Mouse (Mus musculus) kidney, postnatal 25 days (tissue): ENCODE data around the gene Chac2.
"Not testable (repeated sequence)": the region's sequence is repeated elsewhere in the genome, so short reads cannot be mapped to it uniquely, and the experiment has no call there.

Experiments used
- DNase-seq, 2 experiments: peaks; one replicate each; pipeline ENCODE4 v3.0.0; 2021; ENCODE audit warnings: mixed read lengths in 2 of 2

Gene Chac2

DNA sequence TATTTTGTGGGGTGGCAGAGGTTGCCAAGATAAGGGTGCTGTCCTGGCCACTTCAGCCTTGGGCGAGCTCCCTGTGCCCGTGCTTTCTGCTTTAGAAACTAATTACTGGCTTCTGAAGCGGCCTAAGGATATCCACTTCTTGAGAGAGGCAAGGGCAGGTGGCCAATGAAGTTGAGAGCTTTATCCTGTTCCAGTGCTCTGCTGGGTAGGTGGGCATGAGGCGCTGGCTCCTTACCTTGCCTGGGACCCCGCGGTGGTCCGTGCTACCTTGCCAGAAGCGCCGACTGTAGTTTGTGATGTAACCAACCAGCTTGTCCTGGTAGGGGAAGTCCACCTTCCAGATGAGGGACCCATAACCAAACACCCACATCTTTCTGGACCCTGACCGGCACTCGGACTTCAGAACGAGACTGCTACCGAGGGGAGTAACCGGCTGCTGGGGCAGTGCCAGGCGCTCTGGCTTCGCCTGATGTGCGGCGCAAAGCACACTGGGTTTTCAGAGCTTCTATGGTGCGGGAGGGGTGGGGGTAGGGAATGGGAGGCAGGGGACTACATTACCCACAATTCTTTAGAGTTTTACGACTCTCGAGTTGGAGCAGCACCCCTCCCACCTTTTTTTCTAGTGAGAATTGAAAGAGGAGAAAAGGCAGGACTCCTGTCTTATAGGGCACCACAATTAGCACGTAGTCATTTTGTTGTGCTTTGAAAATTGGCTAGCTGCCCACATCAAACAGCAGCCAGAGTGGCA, at the start of gene Chac2:
Chac2 (minus strand) TSS at position 474 of the 748 bp plus-strand sequence.
- DNase-seq, result peak; percentile 95 to 98

GRCm38 (mm10) chr11:31034958-31035357, 48.8 kb upstream of the Chac2 start:
- DNase-seq, result peak in 1 of 2 experiments; percentile 33

DNA sequence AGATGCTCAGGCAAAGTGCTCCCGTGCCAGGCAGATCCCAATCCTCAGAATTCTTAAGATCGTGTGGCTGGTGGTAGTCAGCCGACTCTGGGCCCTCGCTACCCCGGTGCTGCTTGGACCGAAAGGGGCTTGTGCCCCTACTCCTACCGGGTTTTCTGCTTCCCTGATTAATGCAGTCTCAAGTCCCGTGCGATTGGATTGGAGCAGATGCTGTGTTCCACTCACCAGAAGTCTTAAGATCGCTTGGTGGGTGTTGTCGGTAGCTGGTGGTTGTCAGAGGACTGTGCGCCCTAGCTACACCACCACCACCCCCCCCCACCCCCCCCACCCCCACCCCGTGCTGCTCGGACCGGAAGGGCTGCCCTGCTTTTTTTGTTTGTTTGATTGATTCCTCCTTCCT, 31.3 kb upstream of the Chac2 start:
- not testable (repeated sequence) for DNase-seq

GRCm38 (mm10) chr11:31009668-31010067, 23.5 kb upstream of the Chac2 start:
- not testable (repeated sequence) for DNase-seq

- DNase-seq, result peak in 1 of 2 experiments; percentile 37
Measured at GRCm38 (mm10) chr11:31001169-31001908, 15.2 kb upstream of the Chac2 start.

DNA sequence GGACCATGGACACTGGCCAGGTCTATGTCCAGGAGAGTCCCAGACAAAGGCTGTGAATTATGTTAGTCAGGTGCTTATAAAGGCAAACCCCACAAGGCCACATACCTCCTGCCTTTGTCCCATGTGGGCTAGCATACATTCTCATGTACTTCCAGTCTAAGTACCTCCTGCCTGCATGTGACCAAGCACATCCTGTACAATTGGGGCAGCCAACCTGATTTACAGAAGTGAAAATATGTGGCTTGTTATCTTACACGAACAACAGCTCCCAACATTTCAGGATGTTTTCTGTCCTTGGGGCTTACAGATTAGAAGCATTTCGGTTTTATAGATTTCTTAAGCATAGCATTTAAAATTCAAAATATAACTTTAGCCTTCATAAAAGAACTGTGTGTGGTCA, 13.9 kb upstream of the Chac2 start:
- no peak for DNase-seq

- DNase-seq, result no peak
Measured at GRCm38 (mm10) chr11:30998704-30999103, 12.6 kb upstream of the Chac2 start.

DNA sequence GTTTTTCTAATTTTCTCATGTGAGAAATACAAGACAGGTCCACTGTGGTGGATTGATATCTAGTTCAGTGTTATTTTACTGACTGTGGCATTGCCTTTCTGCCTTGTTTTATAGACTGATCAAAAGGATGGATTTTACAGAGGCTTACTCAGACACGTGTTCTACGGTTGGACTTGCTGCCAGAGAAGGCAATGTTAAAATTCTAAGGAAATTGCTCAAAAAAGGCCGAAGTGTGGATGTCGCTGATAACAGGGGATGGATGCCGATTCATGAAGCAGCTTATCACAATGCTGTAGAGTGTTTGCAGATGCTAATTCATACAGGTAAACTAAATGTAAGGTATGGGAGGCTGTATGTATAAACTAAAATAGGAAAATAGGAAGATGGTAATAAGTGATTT, 12.0 kb upstream of the Chac2 start:
- DNase-seq, result no peak

- no peak for DNase-seq
Measured at GRCm38 (mm10) chr11:30996670-30997069, 10.5 kb upstream of the Chac2 start.

DNA sequence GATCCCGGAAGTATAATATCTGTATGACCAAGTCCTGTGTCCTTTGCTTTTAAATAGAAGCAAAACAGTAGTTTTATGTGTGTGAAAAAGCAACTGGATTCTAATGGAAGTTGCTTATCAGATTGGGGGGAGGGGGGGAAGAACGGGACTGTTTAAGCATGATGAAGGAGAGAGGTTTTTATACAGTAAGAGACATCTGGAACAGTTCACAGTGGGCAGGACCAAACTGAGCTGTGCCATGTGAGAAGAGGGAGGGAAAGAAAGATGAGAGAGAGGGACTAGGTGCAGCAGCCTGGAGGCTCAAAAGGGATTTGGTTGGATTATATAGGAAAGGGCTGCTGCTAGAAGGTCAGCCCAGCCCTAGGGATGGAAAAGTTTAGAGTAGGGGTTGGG, 471 bp upstream of the Chac2 start:
- DNase-seq, result no peak

DNA sequence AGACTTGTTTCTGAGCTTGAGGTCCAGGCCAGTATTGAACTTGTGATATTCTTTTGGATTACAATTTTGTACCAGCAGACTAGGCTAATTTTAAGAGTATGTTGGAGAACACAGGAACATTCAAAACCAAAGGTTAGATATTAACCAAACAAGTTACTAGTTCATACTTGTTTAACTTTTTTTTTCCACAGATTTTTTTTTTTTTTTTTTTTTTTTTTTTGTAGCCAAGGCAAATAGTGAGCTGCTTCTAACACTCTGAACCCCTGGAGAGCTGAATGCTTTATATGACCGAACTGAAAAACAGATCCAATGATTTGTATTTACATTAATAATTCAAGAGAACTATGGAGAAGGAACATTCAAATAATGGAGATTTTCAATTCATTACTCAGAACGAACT, 913 bp downstream of the Chac2 start:
- DNase-seq, result no peak

DNA sequence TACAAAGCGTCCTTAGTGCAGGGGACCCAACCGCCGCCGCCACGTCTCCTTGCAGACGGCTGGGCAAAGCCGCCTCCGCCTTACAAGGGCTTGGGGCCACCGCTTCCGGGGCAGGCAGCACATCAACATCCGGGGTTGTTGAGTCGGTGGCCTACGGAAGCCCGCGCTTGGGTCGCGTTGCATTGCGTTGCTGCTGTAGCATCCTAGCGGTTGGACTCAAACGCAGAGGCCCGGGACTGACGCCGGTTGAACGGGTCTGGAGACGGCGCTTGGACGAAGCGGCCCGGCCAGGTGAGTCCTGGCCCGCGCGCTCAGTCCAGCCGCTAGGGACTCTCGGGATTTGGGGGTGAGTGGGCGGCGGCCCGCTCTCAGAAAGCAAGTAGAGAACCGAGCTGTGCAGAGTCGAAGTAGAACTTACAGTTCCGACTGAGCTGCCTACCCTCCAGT, 31.8 kb downstream of the Chac2 start, which contains the start of gene Erlec1:
Erlec1 (minus strand) TSS at position 57 of the 447 bp plus-strand sequence.
- peak; percentile 88 to 95 for DNase-seq

DNA sequence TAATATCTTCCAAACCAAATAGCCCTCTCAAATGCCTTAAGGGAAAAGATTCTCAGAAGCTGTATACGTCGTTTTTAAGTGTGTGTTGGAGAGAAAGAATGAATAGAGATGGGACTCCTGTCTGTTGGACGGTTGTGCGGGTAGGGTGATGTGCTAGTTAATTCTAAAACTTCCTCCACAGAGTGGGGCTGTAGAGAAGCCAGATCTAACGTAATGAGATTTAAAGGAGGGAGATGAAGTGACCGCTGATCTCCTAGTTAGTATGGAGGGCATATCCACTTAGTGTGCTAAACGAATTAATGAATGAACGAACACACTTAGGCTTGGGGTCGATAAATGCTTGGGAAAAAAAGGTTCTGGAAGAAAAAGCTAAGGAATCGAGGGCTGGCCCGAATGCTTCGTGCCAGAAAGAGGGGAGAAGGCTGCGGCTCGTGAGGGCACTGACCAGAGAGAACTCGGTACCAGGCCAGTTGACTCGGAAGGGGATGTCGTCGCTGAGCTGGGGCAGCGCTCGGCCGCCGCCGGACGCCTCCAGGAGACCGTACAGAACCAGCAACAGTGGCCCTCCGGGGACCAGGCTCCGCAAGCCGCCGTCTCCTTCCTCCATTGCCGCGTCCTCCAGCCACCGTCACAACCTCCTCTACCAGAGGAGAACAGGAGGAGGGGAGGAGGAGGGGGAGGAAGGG, 32.5 kb downstream of the Chac2 start:
- peak; percentile 44 to 64 for DNase-seq

DNA sequence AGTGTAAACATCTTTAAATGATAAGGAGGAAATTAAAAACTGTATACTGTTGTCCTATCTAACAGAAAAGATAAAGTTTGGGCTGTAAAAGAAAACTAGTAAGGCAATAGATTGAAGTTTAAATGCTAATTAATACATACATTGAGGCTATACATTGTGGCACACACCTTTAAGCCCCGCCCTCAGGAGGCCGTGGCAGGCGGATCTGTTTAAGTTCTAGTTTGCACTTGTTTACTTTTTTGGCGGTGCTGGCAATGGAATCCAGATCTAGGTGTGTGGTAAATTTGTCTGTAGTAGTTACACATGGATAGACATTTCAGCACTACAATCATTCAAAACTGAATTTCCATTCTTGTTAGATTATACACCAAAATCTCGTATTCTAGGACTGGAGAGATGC, 33.3 kb downstream of the Chac2 start:
- no peak for DNase-seq

DNA sequence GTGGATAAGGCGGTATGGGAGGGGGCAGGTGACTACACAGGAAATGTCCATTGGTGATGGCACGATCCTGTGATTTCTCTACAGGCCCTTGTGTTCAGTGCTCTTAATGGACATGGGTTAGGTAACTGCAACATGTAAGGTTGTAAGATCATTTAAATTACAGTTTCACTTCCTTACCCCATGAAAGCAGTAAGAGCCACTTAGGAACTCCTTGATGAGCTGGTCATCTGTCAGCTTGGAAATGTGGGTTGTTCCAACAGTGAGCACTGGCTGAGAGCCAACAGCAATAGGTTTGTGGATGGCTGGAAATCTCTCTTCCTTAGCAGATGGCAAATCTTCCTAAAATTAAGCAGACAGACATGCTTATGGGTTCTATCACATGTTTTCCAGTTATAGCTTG, 42.6 kb downstream of the Chac2 start:
- DNase-seq, result peak; percentile 7 to 38

- no peak for DNase-seq
Measured at GRCm38 (mm10) chr11:30928498-30928897, 57.7 kb downstream of the Chac2 start.

- no peak for DNase-seq
Measured at GRCm38 (mm10) chr11:30928079-30928478, 58.1 kb downstream of the Chac2 start.
